In the genomic region with DNA sequence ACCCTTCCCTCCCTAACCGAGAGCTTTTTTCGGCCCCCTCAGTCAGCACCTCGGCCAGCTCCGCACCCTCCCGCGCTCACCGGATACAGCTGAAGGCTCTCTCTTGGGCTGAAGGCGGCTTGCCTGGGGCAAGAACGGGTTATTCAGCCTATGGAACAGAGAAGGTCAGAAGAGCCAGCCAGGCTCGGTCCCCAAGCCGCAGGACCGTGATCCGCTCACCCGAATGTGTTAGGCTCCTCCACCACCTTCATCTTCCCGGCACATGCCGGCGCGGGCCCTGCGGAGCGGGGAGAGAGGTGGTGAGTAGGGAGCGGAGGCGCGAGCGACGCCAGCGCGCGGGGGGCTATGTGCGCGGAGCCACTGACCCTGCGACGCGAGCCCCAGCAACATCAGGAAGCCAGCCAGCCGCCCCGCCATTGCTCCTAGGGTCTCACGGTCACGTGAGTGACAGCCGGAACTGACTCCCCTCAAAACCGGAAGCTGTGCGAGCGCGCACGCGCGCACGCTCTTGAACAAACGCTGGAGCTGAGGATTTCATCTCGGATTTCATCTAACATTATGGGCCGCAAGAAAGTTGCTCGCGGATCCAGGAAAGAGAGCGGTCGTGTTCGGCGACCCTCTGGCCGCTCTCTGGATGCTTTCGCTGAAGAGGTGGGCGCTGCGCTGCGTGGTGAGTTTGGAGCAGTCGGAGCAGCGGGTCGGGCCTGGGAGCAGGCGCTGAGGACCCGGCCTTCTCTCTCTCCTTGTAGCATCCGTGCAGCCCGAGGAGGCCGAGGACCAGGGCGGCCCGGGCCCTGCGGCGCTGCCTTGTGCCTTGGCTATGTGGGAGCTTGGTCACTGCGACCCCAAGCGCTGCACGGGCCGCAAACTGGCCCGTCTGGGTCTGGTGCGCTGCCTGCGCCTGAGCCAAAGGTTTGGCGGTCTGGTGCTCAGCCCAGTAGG, we compare ENCODE assay signal across 8 mouse cellular contexts. TPM values are rescaled to one million over a fixed set of nuclear protein-coding genes. Genes with fewer than 3 reads are reported as not detected.
DNase-seq lines count a peak whose midpoint lies in the region; ATAC-seq and TF ChIP-seq lines count a peak whose summit lies in the region.

A gene (minus strand): TSS at position 430 of the 942 bp plus-strand sequence.
A gene (plus strand): TSS at position 476 of the 942 bp plus-strand sequence.

- no peak for TF ChIP-seq EP300 in liver, postnatal 0 days (IDR thresholded peaks at IDR 0.05; ENCODE audit: low read depth)

- peak within 1 kb of the TSS; percentile 97 for H3K4me2 ChIP-seq in forebrain, embryonic 13.5 days
- H3K4me2 ChIP-seq in liver, postnatal 0 days (ENCODE audit: low read depth, low read length): peak within 1 kb of the TSS; percentile 99
- H3K4me2 ChIP-seq in neural tube, embryonic 13.5 days: peak within 1 kb of the TSS; percentile 99

- peaks cover 53% of the 10 kb centered on the region for H3K36me3 ChIP-seq in forebrain, embryonic 13.5 days (ENCODE audit: poor library complexity, severe bottlenecking)
- peaks cover 12% of the 10 kb centered on the region for H3K36me3 ChIP-seq in liver, postnatal 0 days (replicated peaks; ENCODE audit: insufficient read depth, low read length)
- H3K36me3 ChIP-seq in neural tube, embryonic 13.5 days: peaks cover 55% of the 10 kb centered on the region

- under 1% methylated on average over 78 of the region's 80 CpGs for WGBS in forebrain, embryonic 13.5 days
- under 1% methylated on average over 77 of the region's 80 CpGs for WGBS in liver, postnatal 0 days (ENCODE audit: insufficient replicate concordance)
- WGBS in neural tube, embryonic 13.5 days: under 1% methylated on average over 80 of the region's 80 CpGs

- H3K27me3 ChIP-seq in forebrain, embryonic 13.5 days: no peaks in the 10 kb centered on the region
- no peaks in the 10 kb centered on the region for H3K27me3 ChIP-seq in liver, postnatal 0 days (ENCODE audit: insufficient read depth, low read length)
- no peaks in the 10 kb centered on the region for H3K27me3 ChIP-seq in neural tube, embryonic 13.5 days

- H3K4me1 ChIP-seq in forebrain, embryonic 13.5 days: peaks cover 20% of the 10 kb centered on the region
- peaks cover 16% of the 10 kb centered on the region for H3K4me1 ChIP-seq in liver, postnatal 0 days (ENCODE audit: insufficient read depth)
- H3K4me1 ChIP-seq in neural tube, embryonic 13.5 days (replicated peaks): peaks cover 28% of the 10 kb centered on the region

- no peak for TF ChIP-seq CTCF in liver, postnatal 0 days (IDR thresholded peaks at IDR 0.05; ENCODE audit: low read depth)

- no peaks in the 10 kb centered on the region for H3K9me3 ChIP-seq in forebrain, embryonic 13.5 days (replicated peaks)
- no peaks in the 10 kb centered on the region for H3K9me3 ChIP-seq in liver, postnatal 0 days (ENCODE audit: low read length)
- H3K9me3 ChIP-seq in neural tube, embryonic 13.5 days: no peaks in the 10 kb centered on the region

- peak; percentile 67; the same call in 1 of the 2 replicates for ATAC-seq in cerebellum, adult (ENCODE audit: insufficient number of reproducible peaks, low FRiP score, low TSS enrichment)
- ATAC-seq in forebrain, embryonic 13.5 days: peak; percentile 89
- peak; percentile 90 for ATAC-seq in liver, postnatal 0 days
- ATAC-seq in neural tube, embryonic 13.5 days (ENCODE audit: low read depth): peak; percentile 80

- H3K4me3 ChIP-seq in forebrain, embryonic 13.5 days: peak within 1 kb of the TSS; percentile 90
- H3K4me3 ChIP-seq in liver, postnatal 0 days (ENCODE audit: low read depth, low read length): peak within 1 kb of the TSS; percentile 98
- peak within 1 kb of the TSS; percentile 99 for H3K4me3 ChIP-seq in neural tube, embryonic 13.5 days

- peak; percentile 87 for DNase-seq in ES-CJ7 (ENCODE audit: low read depth, low spot score)
- peak; percentile 86 to 89 for DNase-seq in heart, postnatal 10 days
- peak; percentile 90 to 95 for DNase-seq in kidney, postnatal 4 days
- DNase-seq in liver, postnatal 0 days: peak; percentile 88
- peak; percentile 87 for DNase-seq in telencephalon, adult 2 months (ENCODE audit: low read depth, low spot score)

- H3K9ac ChIP-seq in forebrain, embryonic 13.5 days: peak within 1 kb of the TSS; percentile 97
- peak within 1 kb of the TSS; percentile 86 for H3K9ac ChIP-seq in liver, postnatal 0 days (replicated peaks)
- peak within 1 kb of the TSS; percentile 98 for H3K9ac ChIP-seq in neural tube, embryonic 13.5 days

- H3K27ac ChIP-seq in forebrain, embryonic 13.5 days: peak within 1 kb of the TSS; percentile 71
- peak within 1 kb of the TSS; percentile 59 for H3K27ac ChIP-seq in liver, postnatal 0 days (ENCODE audit: low read depth)
- peak within 1 kb of the TSS; percentile 81 for H3K27ac ChIP-seq in neural tube, embryonic 13.5 days (replicated peaks)

- intact Hi-C loops in heart, postnatal 10 days (cut with DNase I): no loop called here

RNA-seq across cellular contexts. Expression of the first gene that starts in this region (rescaled TPM):
- 71.9 and 74.8 TPM in 2 replicates for polyA plus RNA-seq in forebrain, embryonic 13.5 days (2015; fragmentation: Nextera tagmentation; extraction: Ambion mirVana)
- total RNA-seq in heart, postnatal 10 days (2021): 10 to 100 TPM; 11.3 to 13.9 TPM
- 21.2 and 22.8 TPM in 2 replicates for polyA plus RNA-seq in liver, postnatal 0 days (2015; fragmentation: Nextera tagmentation; extraction: Ambion mirVana)
- polyA plus RNA-seq in neural tube, embryonic 13.5 days (2015; fragmentation: Nextera tagmentation; extraction: Ambion mirVana): 72.4 and 90.8 TPM in 2 replicates

RNA-seq across cellular contexts. Expression of the second gene that starts in this region (rescaled TPM):
- polyA plus RNA-seq in forebrain, embryonic 13.5 days (2015; fragmentation: Nextera tagmentation; extraction: Ambion mirVana): 63.3 and 64.3 TPM in 2 replicates
- total RNA-seq in heart, postnatal 10 days (2021): 10 to 100 TPM; 12.7 to 13.8 TPM
- 19.1 and 19.7 TPM in 2 replicates for polyA plus RNA-seq in liver, postnatal 0 days (2015; fragmentation: Nextera tagmentation; extraction: Ambion mirVana)
- polyA plus RNA-seq in neural tube, embryonic 13.5 days (2015; fragmentation: Nextera tagmentation; extraction: Ambion mirVana): 62.1 and 62.3 TPM in 2 replicates

Comparison
In these comparisons a context has a peak if more than half of its experiments do, and no peak if none do; other contexts are left out.
1. Peak in every context shown above with its lines: DNase-seq, ATAC-seq, H3K4me3 ChIP-seq and H3K27ac ChIP-seq.